Mouse (Mus musculus) telencephalon, adult 2 months (tissue): ENCODE measurements around the gene Krt6a.
"Not testable (repeated sequence)": the region's sequence is repeated elsewhere in the genome, so short reads cannot be mapped to it uniquely, and the experiment has no call there.

Experiments used
- DNase-seq: peaks from one replicate; pipeline ENCODE4 v3.0.0-alpha.2; 2011; ENCODE audit warnings: low read depth, low spot score

Krt6a gene

DNA sequence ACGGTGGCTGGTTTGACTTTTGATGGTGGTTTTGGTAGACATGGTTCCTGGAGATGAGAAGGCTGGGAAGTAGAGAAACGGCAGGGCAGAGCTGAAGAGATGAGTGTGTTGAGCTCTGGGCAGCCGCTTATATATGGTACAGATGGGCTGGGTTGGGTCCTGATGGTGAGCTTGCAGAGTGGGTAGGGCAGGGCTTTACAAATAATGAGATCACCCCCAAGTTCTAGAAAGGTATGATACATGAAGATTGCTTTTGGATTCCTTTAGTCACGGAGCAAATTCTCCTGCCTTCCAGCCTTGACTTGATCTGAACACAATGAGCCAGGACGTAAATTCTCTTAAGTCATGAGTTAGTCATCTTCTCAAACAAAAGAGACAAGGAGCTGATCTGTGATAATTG is at the start of gene Krt6a:
Gene Krt6a, minus strand, starts transcription at position 101 of the 400 bp plus-strand sequence.
- DNase-seq: no peak

DNA sequence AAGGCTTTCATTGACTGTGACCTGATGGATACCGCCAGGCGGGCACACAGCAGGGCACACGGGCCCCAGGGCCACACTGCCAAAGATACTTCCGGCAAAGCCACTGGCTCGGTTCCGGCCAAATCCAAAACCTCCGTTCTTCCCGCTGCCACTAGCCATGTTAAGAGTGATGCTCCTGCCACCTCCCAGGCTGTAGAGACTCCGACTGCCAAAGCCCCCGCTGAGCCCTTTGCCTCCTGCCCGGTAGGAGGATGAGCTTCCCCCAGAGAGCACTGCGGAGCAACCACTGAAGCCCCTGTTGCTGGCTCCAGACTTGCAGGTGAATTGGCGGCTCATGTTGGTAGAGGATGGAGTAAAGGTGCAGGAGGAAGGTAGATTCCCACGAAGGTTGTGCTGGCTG is 48.6 kb upstream of the Krt6a start, which contains the start of gene Krt71:
Gene Krt71, minus strand, starts transcription at position 399 of the 400 bp plus-strand sequence.
- no peak for DNase-seq

DNA sequence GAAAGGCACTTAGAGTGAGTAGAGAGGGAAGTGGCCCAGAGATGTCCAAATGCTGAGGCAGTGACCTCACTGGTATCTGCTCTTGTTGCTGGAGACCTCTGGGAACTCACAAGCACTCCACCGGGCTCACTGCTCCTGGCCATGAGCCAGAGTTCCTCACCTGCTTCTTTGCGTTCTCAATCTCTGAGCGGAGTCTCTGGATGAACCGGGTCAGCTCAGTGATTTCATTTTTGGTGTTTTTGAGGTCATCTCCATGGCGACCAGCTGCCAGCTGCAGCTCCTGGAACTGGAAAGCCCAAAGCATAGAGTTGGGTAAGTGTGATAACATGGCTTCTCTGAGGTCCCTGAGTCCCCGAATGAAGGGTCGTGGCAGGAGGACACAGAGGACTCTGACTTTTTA is 43.7 kb upstream of the Krt6a start:
- no peak for DNase-seq

DNA sequence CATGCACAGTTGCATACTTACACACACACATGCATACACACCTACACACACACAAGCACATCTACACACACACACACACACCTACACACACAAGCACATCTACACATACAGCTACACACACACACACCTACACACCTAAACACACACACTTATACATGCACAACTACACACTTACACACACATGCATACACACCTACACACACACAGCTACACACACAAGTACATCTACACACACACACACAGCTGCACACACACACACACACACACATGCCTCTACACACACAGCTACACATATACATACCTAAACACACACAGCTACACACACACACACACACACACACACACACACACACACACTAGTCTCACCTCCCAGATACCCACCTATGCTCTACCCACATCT is 36.5 kb upstream of the Krt6a start:
- no peak for DNase-seq

DNA sequence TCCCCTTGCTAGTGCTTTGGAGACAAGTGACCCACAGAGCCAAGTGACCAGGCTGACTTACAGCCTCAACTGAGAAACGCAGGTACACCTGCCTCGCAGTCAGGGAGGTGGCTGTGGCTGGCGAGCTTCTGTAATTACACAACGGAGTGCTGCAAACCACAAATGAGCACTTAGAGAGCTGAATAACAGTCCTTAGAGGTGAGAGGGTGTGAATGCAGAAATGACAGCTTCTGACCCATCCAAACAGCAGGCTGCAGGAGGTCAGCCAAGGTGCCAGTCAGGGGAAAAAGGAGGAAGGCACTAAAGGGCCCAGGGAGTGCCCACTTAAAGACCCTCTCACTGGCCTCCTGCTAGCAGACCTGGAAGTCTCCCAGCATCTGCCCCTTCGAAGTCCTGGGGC is 30.6 kb upstream of the Krt6a start:
- DNase-seq: no peak

DNA sequence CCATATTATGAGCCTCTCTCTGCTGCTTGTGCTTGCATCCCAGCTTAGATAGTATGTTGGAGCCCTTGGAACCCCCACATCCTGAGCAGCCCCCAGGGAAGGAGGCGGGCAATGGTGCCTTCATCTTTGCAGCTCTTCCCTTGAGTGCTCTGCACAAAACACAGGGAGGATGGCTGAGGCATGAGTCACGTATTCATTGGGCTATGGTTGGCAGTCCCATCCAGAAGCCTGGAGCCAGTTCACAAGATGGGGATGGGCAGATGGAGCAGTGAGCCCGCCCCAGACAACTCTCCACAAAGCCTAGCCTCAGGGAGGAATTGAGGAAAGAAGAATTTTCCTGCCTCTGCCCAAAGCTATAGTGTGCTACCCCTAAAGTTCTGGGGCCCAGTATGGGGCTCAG is 21.7 kb upstream of the Krt6a start:
- DNase-seq: no peak

DNA sequence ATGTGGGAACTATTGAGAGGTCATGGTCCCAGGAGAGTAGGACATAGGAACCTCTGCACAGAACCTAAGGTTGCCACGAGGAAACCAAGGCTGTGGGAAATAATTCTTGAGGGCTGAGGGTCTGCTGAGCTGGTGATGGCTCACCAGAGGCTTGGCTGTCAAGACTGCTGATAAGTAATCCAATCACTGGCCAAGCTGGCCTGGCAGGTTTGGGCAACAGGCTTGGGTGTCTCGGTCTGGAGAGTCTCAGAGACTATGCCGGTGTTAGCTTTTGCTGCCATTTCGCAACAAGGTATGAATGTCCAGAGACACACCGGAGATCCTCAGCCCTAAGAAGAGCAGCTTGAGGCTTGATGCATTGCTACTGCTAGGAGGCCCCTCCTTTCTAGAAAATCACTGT is 20.2 kb upstream of the Krt6a start:
- DNase-seq: no peak

DNA sequence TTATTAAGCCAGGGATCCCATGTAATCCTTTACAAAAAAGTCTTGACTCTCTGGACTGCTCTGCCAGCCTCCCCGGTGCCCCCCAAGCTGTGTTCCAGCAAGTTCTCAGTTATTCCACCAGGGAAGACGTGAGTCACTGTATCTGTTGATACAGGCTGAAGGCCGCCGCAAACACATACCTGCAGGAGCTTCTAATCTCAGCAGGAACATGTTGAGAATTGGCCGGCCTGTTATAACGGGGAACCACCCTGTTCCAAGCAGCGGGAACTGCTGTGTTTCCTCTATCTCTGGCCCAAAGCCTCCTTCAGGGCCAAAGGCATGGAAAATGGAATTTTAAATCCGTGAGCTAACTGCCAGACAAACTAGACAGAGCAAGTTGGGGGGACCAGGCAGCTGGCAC is 19.6 kb upstream of the Krt6a start:
- no peak for DNase-seq

DNA sequence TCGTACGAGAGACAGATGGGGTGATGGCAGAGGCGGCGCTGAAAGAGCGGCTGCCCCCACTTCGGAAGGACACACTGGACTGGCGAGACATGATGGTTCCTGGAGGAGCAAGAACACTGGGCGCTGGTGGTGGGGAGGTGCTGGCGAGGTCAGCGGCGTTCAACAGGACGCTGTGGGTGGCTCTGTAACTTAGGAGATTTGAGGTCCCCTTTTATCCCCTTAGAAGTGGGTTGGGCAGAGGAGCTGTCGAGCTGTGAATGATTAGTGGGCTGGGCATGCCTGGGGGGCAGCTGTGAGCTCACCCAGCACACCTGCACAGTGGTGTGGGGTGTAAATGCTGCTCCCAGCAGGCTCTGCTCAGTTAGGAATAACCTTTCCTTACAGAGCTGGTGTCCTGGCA is 18.6 kb upstream of the Krt6a start, which contains the start of gene Krt5:
Gene Krt5, minus strand, starts transcription at position 179 of the 400 bp plus-strand sequence.
- no peak for DNase-seq

DNA sequence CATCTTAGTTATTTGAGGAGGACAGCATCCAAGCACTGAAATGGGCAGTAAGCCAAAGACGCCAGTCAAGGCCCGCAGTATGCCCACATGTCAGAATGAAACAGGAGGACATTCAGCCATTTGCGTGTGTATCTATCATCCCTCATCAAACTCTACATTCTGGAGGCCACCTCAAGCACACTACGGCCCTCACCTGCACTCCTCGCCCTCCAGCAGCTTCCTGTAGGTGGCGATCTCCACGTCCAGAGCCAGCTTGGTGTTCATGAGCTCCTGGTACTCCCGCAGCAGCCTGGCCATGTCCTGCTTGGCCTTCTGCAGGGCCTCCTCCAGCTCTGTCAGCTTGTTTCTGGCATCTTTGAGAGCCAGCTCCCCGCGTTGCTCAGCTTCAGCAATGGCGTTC is 14.6 kb upstream of the Krt6a start:
- no peak for DNase-seq

DNA sequence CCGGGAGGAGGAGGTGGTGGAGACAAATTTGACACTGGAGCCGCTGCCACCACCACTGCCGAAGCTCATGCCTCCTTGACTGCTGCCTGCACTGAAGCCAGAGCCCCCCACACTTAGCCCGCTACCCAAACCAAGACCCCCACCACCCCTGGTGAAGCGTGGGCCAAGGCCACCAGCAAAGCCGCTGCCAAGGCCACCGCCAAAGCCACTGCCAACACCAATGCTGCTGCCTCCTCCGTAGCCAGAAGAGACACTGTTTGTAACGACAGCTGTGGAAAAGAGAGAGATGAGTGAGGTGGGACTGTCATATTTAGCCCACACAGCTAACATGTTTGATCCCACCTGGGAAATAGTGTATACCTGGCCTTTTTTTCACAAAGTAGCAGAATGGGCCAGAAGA is 13.3 kb upstream of the Krt6a start:
- no peak for DNase-seq

DNA sequence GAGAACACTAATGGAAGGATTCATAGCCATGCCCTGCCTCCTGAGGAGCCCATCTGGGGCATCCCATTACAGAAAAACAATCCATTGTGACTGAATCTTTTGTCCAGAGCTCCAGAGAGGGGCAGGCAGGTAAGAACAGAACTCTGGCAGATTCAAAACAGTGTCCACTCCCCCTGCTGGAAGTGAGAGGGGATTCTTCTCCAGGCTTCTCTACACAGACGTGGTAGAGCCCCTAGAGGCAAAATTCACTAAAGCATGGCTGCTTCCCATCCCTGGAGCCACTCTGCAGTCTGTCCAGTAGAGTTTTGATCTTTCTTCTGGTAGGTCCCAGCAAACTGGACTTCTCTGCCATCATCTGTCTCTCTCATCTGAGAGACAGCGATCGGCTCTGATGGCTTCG is 10.0 kb upstream of the Krt6a start:
- no peak for DNase-seq

DNA sequence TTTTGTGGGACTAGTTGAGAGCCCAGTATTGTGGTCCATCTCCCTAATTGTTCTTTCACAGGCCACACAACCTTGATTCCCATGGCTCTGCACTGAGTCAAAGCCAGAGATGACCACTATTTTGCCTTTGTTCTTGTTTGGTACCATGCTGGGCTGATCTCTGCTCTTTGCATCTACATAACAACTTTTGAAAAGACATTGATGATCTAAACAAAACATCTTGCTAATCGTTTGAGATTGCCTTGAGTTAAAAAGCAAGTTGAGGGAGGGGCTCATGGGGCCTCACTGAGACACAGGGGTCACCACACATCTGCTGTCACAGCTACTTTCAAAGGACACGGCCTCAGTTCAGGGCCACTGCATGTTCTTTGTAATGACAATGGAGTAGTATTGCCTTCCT is 8.3 kb upstream of the Krt6a start:
- no peak for DNase-seq

DNA sequence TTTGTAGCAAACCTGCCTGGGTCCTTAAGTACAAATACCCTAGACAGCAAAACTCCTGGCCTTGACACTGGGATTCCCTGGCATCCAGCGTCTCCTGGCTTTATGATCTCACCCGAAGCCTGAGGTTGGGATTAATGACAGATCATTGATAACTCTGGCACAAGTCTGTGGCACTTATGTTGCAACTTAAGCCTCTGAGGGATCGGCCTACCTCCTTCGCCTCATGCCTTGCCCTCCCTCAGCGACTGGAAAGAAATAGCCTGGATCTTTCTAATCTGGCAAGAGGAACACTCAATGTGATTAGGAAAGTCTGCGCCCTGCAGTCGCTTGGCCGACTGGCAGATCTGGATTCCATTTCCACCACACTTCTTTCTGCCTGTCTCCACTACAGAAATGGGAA is 5.8 kb upstream of the Krt6a start:
- no peak for DNase-seq

DNA sequence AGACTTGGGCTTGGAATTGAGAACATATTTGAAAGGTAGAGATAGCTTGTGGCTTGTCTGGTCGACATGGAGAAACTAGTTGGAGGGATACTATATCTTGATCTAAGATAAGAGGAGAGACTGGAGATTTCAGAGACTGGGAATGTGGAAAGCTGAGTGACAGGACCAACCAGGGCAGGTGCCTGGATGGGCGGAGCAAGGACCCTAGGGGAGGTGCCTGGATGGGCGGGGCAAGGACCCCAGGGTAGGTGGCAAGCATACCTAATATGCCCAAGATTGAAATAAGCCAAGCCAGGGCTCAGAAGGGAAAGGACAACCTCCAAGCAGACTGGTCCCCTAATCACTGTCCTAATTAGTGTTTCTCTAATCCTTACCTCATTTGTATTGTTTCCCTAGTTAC is 5.1 kb upstream of the Krt6a start:
- no peak for DNase-seq

DNA sequence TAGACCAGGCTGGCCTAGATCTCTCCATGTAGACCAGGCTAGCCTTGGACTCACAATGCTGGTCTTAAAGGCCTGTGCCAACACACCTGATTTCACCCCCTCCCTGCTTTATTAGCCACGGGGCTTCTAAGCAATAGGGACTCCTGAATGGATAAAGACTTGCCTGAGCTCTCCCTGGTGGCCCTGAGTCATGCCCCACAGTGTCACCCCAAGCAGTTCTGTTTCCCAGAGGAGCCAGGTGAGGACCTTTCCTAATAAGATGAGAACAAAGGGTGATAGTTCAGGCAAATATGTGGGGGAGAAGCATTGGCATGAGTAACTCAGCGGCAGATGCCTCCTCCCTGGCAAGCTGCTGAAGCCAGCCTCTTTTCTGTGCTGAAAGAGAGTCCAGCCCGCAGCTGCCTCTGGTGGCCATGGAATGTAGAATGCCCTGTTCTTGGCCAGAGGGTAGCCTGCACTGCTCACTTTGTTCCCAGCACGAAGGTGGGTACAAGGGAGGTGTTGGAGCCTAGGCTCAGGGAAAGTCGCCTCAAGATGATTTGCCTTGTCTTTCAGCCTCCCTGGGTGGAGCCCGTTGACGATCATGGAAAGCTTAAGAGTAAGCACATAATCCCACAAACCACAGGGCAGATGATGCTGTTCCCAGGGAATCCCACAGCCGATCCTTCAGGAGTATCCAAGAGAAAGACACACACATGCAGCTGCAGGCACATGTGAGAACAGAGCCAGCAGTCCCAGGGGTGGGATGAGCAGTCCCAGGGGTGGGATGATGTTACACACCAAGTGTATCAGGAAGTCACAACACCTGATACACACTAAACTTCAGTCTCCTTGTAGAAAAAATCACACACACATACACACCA is 3.5 kb upstream of the Krt6a start:
- DNase-seq: no peak

DNA sequence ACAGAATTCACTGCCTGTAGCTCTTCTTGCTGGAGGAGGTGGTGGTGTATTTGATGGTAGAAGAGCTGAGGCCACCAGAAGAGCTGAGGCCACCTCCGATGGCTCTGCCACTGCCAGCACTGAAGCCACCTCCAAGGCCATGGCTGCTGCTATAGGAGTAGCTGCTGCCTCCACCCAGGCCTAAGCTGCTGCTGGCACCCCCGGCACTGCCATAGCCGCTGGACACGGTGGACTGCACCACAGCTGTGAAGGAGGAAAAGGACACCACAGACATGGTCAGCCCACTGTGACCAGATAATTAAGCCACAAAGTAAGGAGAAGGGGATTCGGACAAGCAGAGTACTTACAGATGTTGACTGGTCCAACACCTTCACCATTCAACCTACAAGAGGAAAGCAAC is 3.6 kb downstream of the Krt6a start:
- DNase-seq: not testable (repeated sequence)

DNA sequence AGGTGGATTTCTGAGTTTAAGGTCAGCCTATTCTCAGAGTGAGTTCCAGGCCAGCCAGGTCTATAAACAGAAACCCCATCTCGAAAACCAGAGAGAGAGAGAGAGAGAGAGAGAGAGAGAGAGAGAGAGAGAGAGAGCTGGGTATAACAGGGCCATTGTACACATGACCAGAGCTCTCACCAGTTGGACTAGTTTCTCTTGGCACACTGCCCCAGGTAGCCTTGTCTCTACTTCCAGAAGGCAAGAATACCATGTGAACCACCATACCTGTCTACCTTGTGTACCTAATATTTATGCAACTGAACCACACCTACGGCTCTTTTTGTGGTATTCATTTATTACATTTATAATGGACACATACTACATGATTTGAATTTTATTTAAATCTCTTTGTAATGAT is 5.9 kb downstream of the Krt6a start:
- no peak for DNase-seq

DNA sequence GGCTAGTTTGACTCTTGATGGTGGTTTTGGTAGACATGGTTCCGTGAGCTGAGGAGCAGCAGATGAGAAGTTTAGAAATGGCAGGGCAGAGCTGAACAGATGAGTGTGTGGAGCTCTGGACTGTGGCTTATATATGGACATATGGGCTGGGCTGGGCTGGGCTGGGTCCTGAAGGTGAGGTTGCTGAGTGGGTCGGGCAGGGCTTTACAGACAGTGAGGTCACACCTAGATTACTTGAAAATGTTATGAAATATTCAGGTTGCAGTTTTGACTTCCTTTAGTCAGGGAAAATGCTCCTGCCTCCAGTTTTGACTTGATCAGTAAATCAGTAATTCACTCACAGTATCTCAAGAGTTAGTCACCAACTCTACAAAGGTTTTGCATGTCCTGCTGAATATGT is 13.9 kb downstream of the Krt6a start, which contains the start of gene Krt6b:
Gene Krt6b, minus strand, starts transcription at position 101 of the 400 bp plus-strand sequence.
- no peak for DNase-seq

DNA sequence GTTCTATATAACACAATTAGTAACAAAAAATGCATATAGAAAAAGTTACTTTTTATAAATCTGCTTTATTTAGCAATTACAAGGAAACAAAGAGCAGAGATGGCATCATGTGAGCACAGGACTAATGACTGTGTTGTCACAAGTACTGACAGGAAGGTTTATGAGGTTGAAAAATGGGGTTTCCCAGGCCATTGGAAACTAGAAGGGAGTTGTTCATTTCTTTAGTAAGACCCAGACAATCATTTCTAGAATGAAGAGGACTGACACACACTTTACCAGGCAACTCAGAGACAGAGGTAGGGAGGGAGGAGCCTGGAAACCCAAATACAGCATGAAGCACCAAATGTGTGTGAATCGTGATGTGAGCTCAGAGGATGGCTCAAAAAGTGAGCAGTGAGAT is 18.1 kb downstream of the Krt6a start:
- no peak for DNase-seq

DNA sequence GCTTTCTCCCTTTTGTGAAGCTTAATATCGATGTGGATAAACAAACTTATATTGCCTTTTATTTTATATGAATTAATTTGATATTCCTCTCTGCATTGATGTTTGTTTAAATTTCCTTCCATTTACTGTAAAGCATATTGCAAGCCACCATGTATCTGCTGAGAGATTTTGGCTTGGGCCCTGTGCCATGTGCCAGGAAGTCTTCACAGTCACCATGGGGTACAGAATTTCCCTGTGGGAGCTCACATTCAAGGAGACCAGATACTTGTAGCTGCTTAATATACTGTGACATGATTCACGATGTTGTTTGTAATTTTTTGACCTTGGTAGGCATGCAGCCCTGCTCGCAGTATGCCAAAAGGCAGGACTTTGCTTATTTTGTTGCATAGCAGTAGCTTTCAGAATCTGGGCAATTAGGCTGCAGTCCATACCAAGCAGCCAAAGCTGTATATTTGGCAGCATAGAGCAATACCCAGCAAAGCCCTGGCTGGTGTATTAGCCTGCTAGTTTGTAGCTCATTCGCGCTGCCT is 41.3 kb downstream of the Krt6a start:
- no peak for DNase-seq

DNA sequence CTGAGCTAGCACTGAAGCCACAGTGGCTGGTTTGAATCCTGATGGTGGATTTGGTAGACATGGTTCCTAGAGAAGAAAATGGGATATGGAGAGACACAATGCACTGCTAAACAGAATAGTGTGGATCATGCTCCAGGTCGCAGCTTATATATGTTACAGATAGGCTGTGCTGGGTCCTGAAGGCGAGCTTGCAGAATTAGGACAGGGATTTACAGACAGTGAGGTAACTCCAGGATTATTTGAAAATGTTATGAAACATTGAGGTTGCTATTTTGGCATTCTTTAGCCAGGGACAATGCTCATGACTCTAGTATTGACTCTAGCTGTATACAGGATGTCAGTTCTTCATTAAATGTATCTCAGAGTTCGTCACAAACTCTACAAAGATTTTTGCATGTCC is 46.8 kb downstream of the Krt6a start, which contains the start of gene Gm5478:
Gene Gm5478, minus strand, starts transcription at position 101 of the 400 bp plus-strand sequence.
- no peak for DNase-seq
